Mouse (Mus musculus) testis, adult 10 weeks (tissue): ENCODE measurements around the gene Tmed9. TPM values are rescaled to one million over a fixed set of nuclear protein-coding genes. Genes with fewer than 3 reads are reported as not detected.

Experiments
- polyA plus RNA-seq: library from polyadenylated mRNA; stranded (reverse); fragments of 350-450 nt; fragmentation: Illumina TruSeq; extraction: RNeasy Lipid Tissue Mini Kit (QIAGEN cat#74804); gene quantifications from one replicate; pipeline ENCODE4 v1.2.3, GENCODE M21; 2014; ENCODE audit warnings: low read depth, low replicate concordance

The Tmed9 gene
- 17.2 TPM for polyA plus RNA-seq

DNA sequence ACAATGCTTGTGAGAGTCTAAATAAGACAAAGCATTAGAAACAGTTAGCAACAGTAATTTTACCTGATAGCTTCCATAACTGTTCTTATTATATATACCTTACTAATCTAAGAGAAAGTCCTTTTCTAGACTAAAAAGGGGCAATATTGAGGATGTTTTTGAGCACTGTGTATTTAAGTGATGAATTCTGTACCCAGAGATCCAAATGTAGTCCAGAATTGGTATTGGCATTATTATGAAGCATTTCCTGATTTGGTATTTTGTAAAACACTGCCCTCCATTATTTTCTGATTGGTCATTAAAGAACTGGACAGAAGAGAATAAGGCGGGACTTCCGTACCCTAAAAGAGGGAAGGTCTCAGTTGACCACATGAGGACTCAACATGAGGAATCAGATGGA, at the start of gene Tmed9:
Gene Tmed9, plus strand, starts transcription at position 301 of the 400 bp plus-strand sequence.

DNA sequence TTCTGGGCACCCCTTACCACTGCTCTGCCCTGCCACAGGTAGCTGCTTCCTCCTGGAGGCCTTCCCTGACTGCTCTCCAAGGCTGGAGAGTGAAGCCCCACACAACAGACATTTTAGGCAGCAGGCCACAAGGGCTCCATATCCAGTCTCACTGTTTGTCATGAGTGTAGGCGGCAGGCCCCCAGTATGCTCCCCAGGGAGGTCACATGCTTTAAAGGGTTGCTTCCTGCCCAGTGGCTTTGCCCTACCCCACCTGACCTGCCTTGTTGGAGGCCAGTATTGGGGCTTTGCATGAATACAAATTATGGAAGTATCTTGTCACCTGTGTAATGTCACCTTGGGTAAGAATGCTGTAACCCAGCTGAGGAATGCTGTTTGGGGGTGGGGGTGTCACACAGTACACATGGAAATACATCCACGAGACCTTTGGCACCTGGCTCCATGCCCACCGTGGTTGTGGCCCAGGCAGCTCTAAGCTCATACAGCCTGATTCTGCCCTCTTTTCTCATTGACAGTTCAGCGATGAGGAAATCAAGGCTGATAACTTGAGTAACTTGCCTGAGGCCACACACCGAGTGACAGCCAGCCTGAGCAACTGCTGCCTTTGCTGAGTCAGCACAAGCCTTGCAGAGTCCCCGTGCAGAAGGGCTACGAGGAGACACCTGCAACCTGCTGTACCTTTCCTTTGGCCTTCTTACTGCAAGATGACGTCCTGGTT, 44.2 kb upstream of the Tmed9 start, which contains the start of gene Dok3:
Gene Dok3, minus strand, starts transcription at position 99 of the 718 bp plus-strand sequence.

DNA sequence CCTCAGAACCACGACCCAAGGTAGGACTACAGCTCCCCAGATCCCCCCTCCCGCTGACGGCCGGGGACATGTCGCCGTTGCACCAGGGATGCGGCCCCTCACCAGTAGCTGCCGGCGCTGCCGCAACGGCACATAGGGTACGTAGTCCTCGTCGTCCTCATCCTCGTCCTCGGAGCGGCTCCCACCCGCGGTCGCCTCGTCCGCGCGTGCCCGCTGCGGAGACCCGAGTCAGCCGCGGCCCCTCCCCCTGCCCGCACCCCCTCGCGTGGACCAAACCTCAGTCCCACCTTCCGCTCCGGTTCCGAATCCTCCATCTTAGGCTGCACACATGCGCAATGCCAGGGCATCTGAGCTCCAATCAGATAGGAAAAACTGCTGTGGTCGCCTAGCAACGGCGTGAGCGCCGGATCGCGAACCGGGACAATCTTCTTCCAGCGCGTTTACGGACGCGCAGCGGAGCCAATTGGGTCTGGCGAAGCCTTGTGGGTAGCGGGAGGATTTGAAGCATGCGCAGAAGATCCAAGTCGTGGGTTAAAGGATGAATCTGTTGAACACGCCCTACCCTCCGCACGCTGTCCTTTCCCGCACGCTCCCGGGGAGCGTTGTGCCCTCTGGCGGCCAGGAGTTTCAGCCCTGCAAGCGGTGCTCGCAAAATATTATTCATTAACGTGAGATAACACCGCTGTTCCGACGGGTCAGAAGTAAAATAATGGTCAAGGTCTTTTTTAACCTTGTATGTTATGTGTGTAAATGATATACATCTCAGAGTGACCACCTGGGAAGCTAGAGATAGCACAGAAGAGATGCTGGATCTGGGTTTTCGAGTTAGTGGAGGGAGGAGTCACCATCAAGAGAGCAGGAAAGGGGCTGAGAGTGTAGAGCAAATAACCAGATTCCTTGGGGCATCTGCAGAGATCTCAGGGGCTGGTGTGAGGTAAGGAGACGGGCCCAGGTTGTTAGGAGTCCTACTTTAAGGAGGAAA, 37.0 kb upstream of the Tmed9 start, which contains the start of gene Ddx41:
Gene Ddx41, minus strand, starts transcription at position 465 of the 982 bp plus-strand sequence.

DNA sequence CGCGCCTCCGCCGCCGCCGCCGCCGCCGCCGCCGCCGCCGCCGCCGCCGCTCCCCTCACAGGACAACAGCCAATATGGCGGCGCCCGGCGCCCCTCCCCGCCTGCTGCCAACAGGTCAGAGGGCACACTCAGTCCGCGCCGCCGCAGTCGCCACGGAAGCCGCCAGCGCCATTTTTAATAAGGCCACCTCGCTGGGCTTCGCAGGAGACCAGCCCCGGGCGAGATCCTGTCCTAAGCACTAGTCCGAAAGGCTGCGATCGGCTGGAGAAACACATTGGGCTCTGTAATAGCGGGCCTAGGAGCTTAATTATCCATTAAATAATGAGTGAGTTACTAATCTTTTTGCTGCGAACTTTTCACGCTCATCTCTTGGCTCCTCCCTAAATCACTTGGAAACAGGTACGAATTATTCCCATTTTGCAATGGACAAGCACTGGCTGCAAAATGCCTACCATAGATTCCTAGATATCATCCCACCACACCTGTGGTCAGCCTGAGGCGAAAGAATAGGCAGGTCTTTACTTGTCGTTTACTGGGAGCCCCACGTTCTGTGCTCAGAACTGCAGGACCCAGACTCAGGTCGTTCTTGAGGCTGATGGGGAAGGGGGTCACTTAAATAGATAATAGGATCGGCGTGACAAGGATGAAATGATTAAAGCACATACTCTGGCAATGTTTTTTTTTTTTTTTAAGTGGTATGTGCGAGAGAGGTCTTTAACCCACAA, 2.3 kb upstream of the Tmed9 start, which contains the start of gene Fam193b:
Gene Fam193b, minus strand, starts transcription at position 94 of the 725 bp plus-strand sequence.

DNA sequence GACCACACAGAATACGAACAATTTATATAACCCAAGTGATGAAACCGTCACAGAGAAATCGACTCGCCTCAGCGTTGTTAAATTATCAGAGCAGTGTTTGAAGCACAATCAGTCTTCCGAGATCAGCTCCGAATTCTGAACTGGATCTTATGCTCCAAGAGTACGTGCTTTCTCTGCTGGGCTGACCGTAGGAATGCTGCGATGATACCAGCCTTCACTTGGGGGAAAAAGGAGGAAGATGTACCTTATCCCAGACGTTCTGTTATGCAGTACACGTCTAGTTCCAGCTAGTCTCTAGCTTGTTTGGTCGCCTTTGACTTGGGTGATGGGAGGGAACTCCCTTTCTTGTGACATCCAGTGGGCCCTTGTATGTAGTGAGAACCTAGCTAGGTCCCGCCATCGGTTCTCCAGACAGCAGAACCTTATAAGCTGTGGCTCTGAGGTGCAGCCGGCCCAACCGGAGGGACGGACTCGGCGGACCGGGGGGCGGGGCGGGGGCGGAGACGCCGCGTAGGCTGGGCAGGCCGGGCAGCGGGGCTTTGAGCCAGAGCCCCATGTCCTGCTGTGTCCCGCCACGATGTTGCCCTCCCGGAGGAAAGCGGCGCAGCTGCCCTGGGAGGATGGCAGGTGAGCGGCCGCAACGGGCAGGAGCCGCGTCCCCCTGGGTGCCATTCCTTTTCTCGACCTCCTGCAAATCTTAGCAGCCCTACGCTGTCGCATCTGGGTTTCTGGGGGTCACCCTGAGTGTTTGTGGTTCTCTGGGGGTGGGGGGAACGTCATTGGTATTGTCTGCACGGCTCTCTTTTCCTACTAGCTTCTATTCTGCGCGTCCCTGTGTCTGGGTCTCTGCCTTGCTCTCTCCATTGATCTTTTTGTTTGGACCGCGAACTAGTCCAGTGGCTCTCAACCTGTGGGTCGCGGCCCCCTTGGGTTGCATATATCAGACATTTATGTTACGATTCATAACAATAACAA, 26.3 kb downstream of the Tmed9 start, which contains the start of gene B4galt7:
Gene B4galt7, plus strand, starts transcription at position 331 of the 975 bp plus-strand sequence.

DNA sequence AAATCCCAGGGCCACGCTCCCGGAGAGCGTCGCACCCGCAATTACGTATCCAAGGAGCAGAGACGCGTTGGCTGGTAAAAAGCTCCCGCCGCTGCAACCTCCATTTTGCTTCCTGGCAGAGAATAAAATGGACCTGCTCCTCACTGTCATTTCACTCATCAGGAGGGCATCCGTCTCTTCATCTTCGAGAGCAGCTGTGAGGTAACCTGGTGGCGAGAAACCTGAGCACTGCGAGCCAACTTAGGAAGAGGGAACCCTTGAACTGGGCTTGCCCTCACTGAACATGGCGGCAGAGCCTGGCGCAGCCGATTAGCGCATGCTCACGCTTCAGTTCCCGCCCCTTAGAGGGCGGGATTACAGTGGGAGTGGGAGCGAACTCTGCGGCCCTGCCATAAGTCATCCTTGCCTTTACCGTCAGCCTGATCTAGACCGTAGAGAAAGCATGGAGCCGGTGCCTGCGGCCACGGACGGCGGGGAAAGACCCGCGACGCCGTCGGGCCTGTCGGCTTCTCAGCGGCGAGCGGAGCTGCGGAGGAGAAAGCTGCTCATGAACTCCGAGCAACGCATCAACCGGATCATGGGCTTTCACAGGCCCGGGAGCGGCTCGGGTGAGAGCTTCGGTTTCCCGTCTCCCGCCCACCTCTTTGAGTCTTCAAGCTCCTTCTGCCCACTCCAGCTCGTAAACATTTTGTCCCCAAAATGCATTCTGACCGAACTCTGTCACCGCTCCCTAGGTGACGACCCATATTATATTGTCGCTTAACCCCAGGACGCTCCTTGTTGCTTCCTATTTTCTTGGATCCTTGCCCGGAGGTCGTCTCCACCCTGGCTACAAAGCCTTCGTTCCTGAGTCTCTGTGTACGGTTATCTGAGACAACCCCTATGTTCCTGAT, 49.4 kb downstream of the Tmed9 start, which contains the start of gene Caml:
Gene Caml, plus strand, starts transcription at position 357 of the 893 bp plus-strand sequence.

DNA sequence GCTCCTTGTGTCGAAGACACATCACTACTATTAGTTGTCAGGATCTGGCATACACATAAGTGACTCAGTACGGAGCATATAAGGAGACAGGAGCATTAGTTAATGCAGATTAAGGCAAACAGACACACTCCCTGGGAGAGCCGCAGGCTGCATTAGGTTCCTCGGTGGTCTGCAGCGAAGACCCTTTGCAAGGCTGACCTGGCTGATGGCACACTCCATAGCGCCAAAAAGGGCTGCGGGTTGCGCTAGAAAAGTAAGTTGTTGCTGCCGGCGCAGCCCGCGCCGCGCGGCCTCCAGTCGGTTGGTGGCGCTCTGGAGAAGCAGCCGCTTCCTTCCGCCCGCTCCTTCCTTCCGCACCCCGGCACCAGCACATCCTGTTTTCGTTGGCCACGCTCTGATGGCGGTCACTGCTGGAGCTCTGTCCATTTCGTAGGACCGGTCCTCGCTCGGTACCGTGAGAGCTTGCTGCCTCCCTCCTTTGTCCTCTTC, 61.2 kb downstream of the Tmed9 start, which contains the start of gene Ddx46:
Gene Ddx46, plus strand, starts transcription at position 389 of the 489 bp plus-strand sequence.

Other genes starting within 250 kb of the Tmed9 start
- not detected for gene Mxd3, start 243.9 kb upstream of the Tmed9 start, polyA plus RNA-seq
- gene Lman2, start 210.9 kb upstream of the Tmed9 start, polyA plus RNA-seq: 5.4 TPM
- not detected for gene Rgs14, start 204.0 kb upstream of the Tmed9 start, polyA plus RNA-seq
- not detected for gene Slc34a1, start 175.5 kb upstream of the Tmed9 start, polyA plus RNA-seq
- 0.50 TPM for gene Pfn3, start 158.5 kb upstream of the Tmed9 start, polyA plus RNA-seq
- not detected for gene F12, start 146.9 kb upstream of the Tmed9 start, polyA plus RNA-seq
- gene Grk6, start 128.7 kb upstream of the Tmed9 start, polyA plus RNA-seq: 1.5 TPM
- gene Prr7, start 109.5 kb upstream of the Tmed9 start, polyA plus RNA-seq: not detected
- gene Dbn1, start 85.6 kb upstream of the Tmed9 start, polyA plus RNA-seq: 1.4 TPM
- gene Pdlim7, start 60.1 kb upstream of the Tmed9 start, polyA plus RNA-seq: 0.13 TPM
- not detected for gene Dok3, start 44.4 kb upstream of the Tmed9 start, polyA plus RNA-seq
- 3.1 TPM for gene Ddx41, start 37.1 kb upstream of the Tmed9 start, polyA plus RNA-seq
- 2.9 TPM for gene Fam193b, start 2.6 kb upstream of the Tmed9 start, polyA plus RNA-seq
- gene B4galt7, start 26.2 kb downstream of the Tmed9 start, polyA plus RNA-seq: 2.7 TPM
- gene Caml, start 49.3 kb downstream of the Tmed9 start, polyA plus RNA-seq: 38.8 TPM
- 99.2 TPM for gene Ddx46, start 61.3 kb downstream of the Tmed9 start, polyA plus RNA-seq
- gene B230219D22Rik, start 119.4 kb downstream of the Tmed9 start, polyA plus RNA-seq: 19.5 TPM
- 17.8 TPM for gene Txndc15, start 140.9 kb downstream of the Tmed9 start, polyA plus RNA-seq
- 3.3 TPM for gene Pcbd2, start 153.6 kb downstream of the Tmed9 start, polyA plus RNA-seq
- 130 TPM for gene Catsper3, start 210.8 kb downstream of the Tmed9 start, polyA plus RNA-seq